Mouse (Mus musculus) hindbrain, embryonic 14.5 days (tissue): ENCODE data around the gene Pex14. TPM values are rescaled to one million over a fixed set of nuclear protein-coding genes. Genes with fewer than 3 reads are reported as not detected.
A peak's percentile ranks its signal among the peaks of the same experiment; 100 is the strongest.

Source experiments
- ATAC-seq: fragments of 200-750 bp; cut with Nextera tagmentation; 2 replicates; pipeline ENCODE4 v1.8.0; 2017; ENCODE audit warnings: moderate number of reproducible peaks, mild to moderate bottlenecking, moderate TSS enrichment, moderate library complexity; ENCODE audit not compliant: low FRiP score
- DNase-seq: peaks from one replicate; pipeline ENCODE4 v3.0.0-alpha.2; 2015; ENCODE audit warnings: low spot score
- H3K27ac ChIP-seq: fragments of 300-500 bp; sonication (generic); 2 replicates; pipeline ENCODE4 v1.5.1; 2014; ENCODE audit warnings: mild to moderate bottlenecking, moderate library complexity
- H3K27me3 ChIP-seq: fragments of 300-500 bp; sonication (generic); 2 replicates; pipeline ENCODE4 v1.6.1; 2014; ENCODE audit warnings: mild to moderate bottlenecking, low read length, mixed read lengths; ENCODE audit not compliant: control insufficient read depth, insufficient read depth
- H3K36me3 ChIP-seq: fragments of 300-500 bp; sonication (generic); replicated peaks from 2 replicates; pipeline ENCODE4 v1.6.1; 2014; ENCODE audit not compliant: control insufficient read depth, insufficient read depth
- H3K4me1 ChIP-seq: fragments of 300-500 bp; sonication (generic); replicated peaks from 2 replicates; pipeline ENCODE4 v1.6.1; 2014; ENCODE audit warnings: antibody characterized with exemption, low read length, mixed read lengths; ENCODE audit not compliant: control insufficient read depth, insufficient read depth
- H3K4me2 ChIP-seq: fragments of 300-500 bp; sonication (generic); replicated peaks from 2 replicates; pipeline ENCODE4 v1.6.1; 2014; ENCODE audit warnings: mild to moderate bottlenecking, moderate library complexity
- H3K4me3 ChIP-seq: fragments of 300-500 bp; sonication (generic); replicated peaks from 2 replicates; pipeline ENCODE4 v1.5.1; 2014; ENCODE audit warnings: mild to moderate bottlenecking, low read length
- H3K9ac ChIP-seq: fragments of 300-500 bp; sonication (generic); 2 replicates; pipeline ENCODE4 v1.6.1; 2014
- H3K9me3 ChIP-seq: fragments of 300-500 bp; sonication (generic); 2 replicates; pipeline ENCODE4 v1.6.1; 2016; ENCODE audit warnings: low read length; ENCODE audit not compliant: control insufficient read depth
- WGBS: fragments of 180-500 bp; shearing (Covaris S2); extraction: QIAGEN DNeasy Blood & Tissue Kit; methylation state at CpG from one replicate; pipeline ENCODE4 v1.1.7; 2014; 5-methylcytosine and 5-hydroxymethylcytosine counted together
- polyA plus RNA-seq: library from polyadenylated mRNA; unstranded; fragments of >200 nt; fragmentation: Nextera tagmentation; extraction: Ambion mirVana; gene quantifications from 2 replicates; pipeline ENCODE4 v1.2.1, GENCODE M21; 2014

The Pex14 gene
- polyA plus RNA-seq, 1 experiment from 2014 or later: 47.0 TPM

- Histone ChIP-seq H3K27ac (no peak overlapping the region), H3K4me2 (no peak overlapping the region), H3K9me3 (no peaks in the 10 kb centered on the region), H3K27me3 (peaks cover 4% of the 10 kb centered on the region; the same call in 1 of the 2 replicates), H3K4me3 (no peak overlapping the region), H3K4me1 (no peaks in the 10 kb centered on the region), H3K36me3 (peaks cover 7% of the 10 kb centered on the region), H3K9ac (no peak overlapping the region)
- 74% methylated on average over 12 of the region's 12 CpGs for WGBS
- DNase-seq: no peak
- no peak for ATAC-seq
These were observed 139.7 kb downstream of the Pex14 start for GRCm38 (mm10) chr4:148960011-148960410.

DNA sequence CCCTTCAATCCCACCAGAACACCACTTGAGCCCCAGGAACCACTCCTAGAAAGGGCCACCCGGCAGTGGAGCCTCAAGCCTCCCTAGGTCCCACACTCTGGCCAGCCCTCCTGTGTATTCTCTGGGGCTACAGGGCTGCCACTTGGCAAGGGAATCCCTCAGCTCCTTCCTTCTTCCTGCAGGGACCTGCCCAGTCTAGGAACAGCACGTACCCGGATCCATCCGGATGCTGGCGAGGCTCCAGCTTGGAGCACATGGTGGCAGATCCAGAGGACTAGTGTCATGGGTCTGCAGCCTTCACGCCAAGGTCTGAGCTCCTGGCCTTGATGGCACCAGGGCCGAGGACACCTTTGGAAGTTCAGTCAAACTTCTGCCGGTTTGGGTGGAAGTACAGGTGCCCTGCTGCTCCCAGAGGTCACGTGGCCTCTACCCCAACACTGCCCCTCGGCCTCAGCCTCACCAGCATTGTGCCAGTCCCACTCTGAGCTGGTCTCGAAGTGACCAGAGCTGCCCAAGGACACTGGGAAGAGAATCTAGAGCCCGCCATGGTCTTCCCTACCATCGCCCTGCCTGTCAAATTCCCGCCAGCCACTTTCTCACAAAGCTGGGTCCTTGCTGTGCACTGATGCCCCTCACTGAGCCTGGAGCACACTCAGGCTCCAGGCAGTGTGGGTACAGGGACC, 144.4 kb downstream of the Pex14 start:
- 78% methylated on average over 14 of the region's 14 CpGs for WGBS
- DNase-seq (no peak), ATAC-seq (no peak)
- H3K9me3 ChIP-seq: no peaks in the 10 kb centered on the region
- no peak overlapping the region for H3K4me2 ChIP-seq
- no peak overlapping the region for H3K9ac ChIP-seq
- peaks cover 51% of the 10 kb centered on the region for H3K27me3 ChIP-seq
- H3K36me3 ChIP-seq: no peaks in the 10 kb centered on the region
- H3K4me3 ChIP-seq: no peak overlapping the region
- H3K27ac ChIP-seq: no peak overlapping the region
- peaks cover 29% of the 10 kb centered on the region for H3K4me1 ChIP-seq

GRCm38 (mm10) chr4:148952328-148953222, 147.1 kb downstream of the Pex14 start:
- DNase-seq: no peak
- Histone ChIP-seq H3K27ac (no peak overlapping the region), H3K27me3 (peaks cover 57% of the 10 kb centered on the region), H3K4me2 (peak overlapping the region; percentile 80), H3K9ac (peak overlapping the region; percentile 63), H3K4me1 (peaks cover 29% of the 10 kb centered on the region), H3K9me3 (no peaks in the 10 kb centered on the region), H3K36me3 (no peaks in the 10 kb centered on the region), H3K4me3 (peak overlapping the region; percentile 37)
- ATAC-seq: peak; percentile 31; the same call in 1 of the 2 replicates
- WGBS: 9% methylated on average over 67 of the region's 69 CpGs

DNA sequence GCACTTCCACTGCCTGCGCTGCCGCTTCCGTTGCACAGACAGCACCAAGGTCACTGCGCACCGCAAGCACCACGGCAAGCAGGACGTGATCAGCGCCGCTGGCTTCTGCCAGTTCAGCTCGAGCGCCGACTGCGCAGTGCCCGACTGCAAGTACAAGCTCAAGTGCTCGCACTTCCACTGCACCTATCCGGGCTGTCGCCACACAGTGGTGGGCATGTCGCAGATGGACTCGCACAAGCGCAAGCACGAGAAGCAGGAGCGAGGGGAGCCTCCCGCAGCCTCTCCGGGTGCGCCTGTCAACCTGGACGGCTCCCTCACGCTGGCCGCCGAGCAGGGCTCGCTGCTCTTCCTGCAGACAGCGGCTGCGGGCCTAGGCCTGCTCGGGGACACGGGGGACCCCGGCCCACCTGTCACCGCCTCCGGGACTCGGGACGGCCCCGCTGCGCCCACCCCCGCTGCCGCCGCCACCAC, 147.8 kb downstream of the Pex14 start:
- ATAC-seq (no peak), DNase-seq (no peak)
- Histone ChIP-seq H3K4me3 (peak overlapping the region; percentile 37), H3K9ac (peak overlapping the region; percentile 63), H3K4me1 (peaks cover 29% of the 10 kb centered on the region), H3K36me3 (no peaks in the 10 kb centered on the region), H3K9me3 (no peaks in the 10 kb centered on the region), H3K4me2 (peak overlapping the region; percentile 80), H3K27ac (no peak overlapping the region; the same call in 1 of the 2 replicates), H3K27me3 (peaks cover 57% of the 10 kb centered on the region)
- WGBS: 4% methylated on average over 44 of the region's 44 CpGs

- 30% methylated on average over 25 of the region's 25 CpGs for WGBS
- peaks cover 57% of the 10 kb centered on the region for H3K27me3 ChIP-seq
- peak; percentile 76 for DNase-seq
- peak; percentile 58; the same call in 1 of the 2 replicates for ATAC-seq
- peak overlapping the region; percentile 80 for H3K4me2 ChIP-seq
- peak overlapping the region; percentile 60; the same call in 1 of the 2 replicates for H3K27ac ChIP-seq
- no peaks in the 10 kb centered on the region for H3K36me3 ChIP-seq
- H3K9ac ChIP-seq: no peak overlapping the region
- peaks cover 29% of the 10 kb centered on the region for H3K4me1 ChIP-seq
- H3K4me3 ChIP-seq: peak overlapping the region; percentile 37; the same call in 1 of the 2 replicates
- no peaks in the 10 kb centered on the region for H3K9me3 ChIP-seq
These were observed 148.6 kb downstream of the Pex14 start for GRCm38 (mm10) chr4:148950932-148951650.

DNA sequence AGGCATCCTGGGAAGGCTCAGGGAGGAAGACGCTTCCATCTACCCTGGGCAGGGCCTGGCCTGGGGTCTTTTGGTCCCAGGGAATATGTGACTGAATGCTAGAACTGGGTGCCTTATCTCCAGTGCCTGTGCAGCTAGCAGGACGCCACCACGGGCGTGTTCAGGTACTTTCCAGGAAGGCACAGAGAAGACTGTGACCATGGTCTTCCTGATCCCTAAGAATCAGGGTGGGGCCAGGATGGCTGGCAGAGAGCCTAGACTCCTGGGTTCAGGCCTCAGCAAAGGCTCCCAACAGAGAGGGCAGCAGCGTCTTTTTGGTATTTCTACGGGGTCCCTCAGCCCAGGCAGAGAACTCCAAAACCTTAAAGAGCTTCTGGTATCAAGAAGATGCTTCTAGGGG, 149.2 kb downstream of the Pex14 start:
- WGBS: 72% methylated on average over 6 of the region's 6 CpGs
- H3K4me2 ChIP-seq: no peak overlapping the region
- H3K4me1 ChIP-seq: peaks cover 29% of the 10 kb centered on the region
- DNase-seq (no peak), ATAC-seq (no peak)
- H3K9me3 ChIP-seq: no peaks in the 10 kb centered on the region
- H3K27ac ChIP-seq: no peak overlapping the region
- peaks cover 57% of the 10 kb centered on the region for H3K27me3 ChIP-seq
- H3K36me3 ChIP-seq: no peaks in the 10 kb centered on the region
- H3K9ac ChIP-seq: no peak overlapping the region
- H3K4me3 ChIP-seq: no peak overlapping the region

- no peak overlapping the region for H3K4me3 ChIP-seq
- H3K36me3 ChIP-seq: no peaks in the 10 kb centered on the region
- WGBS: 65% methylated on average over 10 of the region's 10 CpGs
- DNase-seq: no peak
- ATAC-seq: no peak
- no peak overlapping the region for H3K27ac ChIP-seq
- no peak overlapping the region for H3K9ac ChIP-seq
- H3K27me3 ChIP-seq: peaks cover 33% of the 10 kb centered on the region
- H3K4me1 ChIP-seq: peaks cover 26% of the 10 kb centered on the region
- no peak overlapping the region for H3K4me2 ChIP-seq
- H3K9me3 ChIP-seq: no peaks in the 10 kb centered on the region
These were observed 151.8 kb downstream of the Pex14 start for GRCm38 (mm10) chr4:148947833-148948388.

- no peak overlapping the region for H3K9ac ChIP-seq
- H3K4me3 ChIP-seq: no peak overlapping the region
- DNase-seq (no peak), ATAC-seq (no peak)
- H3K36me3 ChIP-seq: no peaks in the 10 kb centered on the region
- H3K4me2 ChIP-seq: no peak overlapping the region
- WGBS: 87% methylated on average over 8 of the region's 8 CpGs
- no peaks in the 10 kb centered on the region for H3K9me3 ChIP-seq
- H3K27me3 ChIP-seq: peaks cover 14% of the 10 kb centered on the region
- peaks cover 12% of the 10 kb centered on the region for H3K4me1 ChIP-seq
- no peak overlapping the region for H3K27ac ChIP-seq
These were observed 153.6 kb downstream of the Pex14 start for GRCm38 (mm10) chr4:148946071-148946470.
